Mouse (Mus musculus): ENCODE measurements around the gene Sirt4. TPM values are rescaled to one million over a fixed set of nuclear protein-coding genes. Genes with fewer than 3 reads are reported as not detected.

Sirt4 gene
- polyA plus RNA-seq, 1 experiment from 2014 or later = 17.2 TPM

- H3K4me2 ChIP-seq (ENCODE audit: low read depth, low read length) = peak overlapping the region; percentile 47
- no peaks in the 10 kb centered on the region for H3K27me3 ChIP-seq (ENCODE audit: control insufficient read depth, insufficient read depth, low read length)
- H3K27ac ChIP-seq (replicated peaks; ENCODE audit: low read depth, low read length) = peak overlapping the region; percentile 20; the same call in 1 of the 2 replicates
- WGBS = 31% methylated on average over 12 of the region's 12 CpGs
- no peaks in the 10 kb centered on the region for H3K9me3 ChIP-seq (replicated peaks; ENCODE audit: control insufficient read depth, low read length)
- ATAC-seq (replicated peaks; ENCODE audit: insufficient number of reproducible peaks, low FRiP score, low TSS enrichment, low read depth) = 0 out of 2 replicates have a peak, but pooled peaks have one; percentile 2
- no peak for DNase-seq (ENCODE audit: low spot score)
- no peaks in the 10 kb centered on the region for H3K36me3 ChIP-seq (replicated peaks; ENCODE audit: control insufficient read depth, insufficient read depth, low read depth, low read length)
- H3K4me1 ChIP-seq (ENCODE audit: control insufficient read depth, insufficient read depth, low read length) = no peaks in the 10 kb centered on the region
- peak overlapping the region; percentile 39 for H3K9ac ChIP-seq (replicated peaks; ENCODE audit: low read length)
- 0 out of 2 replicates have a peak overlapping the region, but pooled peaks have one; percentile 17 for H3K4me3 ChIP-seq (ENCODE audit: low read depth, low read length)
Observed at GRCm38 (mm10) chr5:115476107-115476727, 8.3 kb downstream of the Sirt4 start.

GRCm38 (mm10) chr5:115475337-115476106 lies 9.0 kb downstream of the Sirt4 start:
- Histone ChIP-seq H3K4me1 (ENCODE audit: control insufficient read depth, insufficient read depth, low read length) (no peaks in the 10 kb centered on the region), H3K27me3 (ENCODE audit: control insufficient read depth, insufficient read depth, low read length) (no peaks in the 10 kb centered on the region), H3K27ac (replicated peaks; ENCODE audit: low read depth, low read length) (peak overlapping the region; percentile 20; the same call in 1 of the 2 replicates), H3K9ac (replicated peaks; ENCODE audit: low read length) (peak overlapping the region; percentile 47), H3K36me3 (replicated peaks; ENCODE audit: control insufficient read depth, insufficient read depth, low read depth, low read length) (no peaks in the 10 kb centered on the region), H3K4me2 (ENCODE audit: low read depth, low read length) (peak overlapping the region; percentile 47), H3K9me3 (replicated peaks; ENCODE audit: control insufficient read depth, low read length) (no peaks in the 10 kb centered on the region), H3K4me3 (ENCODE audit: low read depth, low read length) (peak overlapping the region; percentile 29)
- DNase-seq (ENCODE audit: low spot score) (peak; percentile 78), ATAC-seq (replicated peaks; ENCODE audit: insufficient number of reproducible peaks, low FRiP score, low TSS enrichment, low read depth) (0 out of 2 replicates have a peak, but pooled peaks have one; percentile 25)
- WGBS = 13% methylated on average over 22 of the region's 22 CpGs

GRCm38 (mm10) chr5:115474174-115474828 lies 10.2 kb downstream of the Sirt4 start:
- no peak overlapping the region for H3K4me3 ChIP-seq (ENCODE audit: low read depth, low read length)

GRCm38 (mm10) chr5:115473191-115473590 lies 11.3 kb downstream of the Sirt4 start:
- WGBS = 78% methylated on average over 10 of the region's 10 CpGs
- H3K4me1 ChIP-seq (ENCODE audit: control insufficient read depth, insufficient read depth, low read length) = no peaks in the 10 kb centered on the region

More at GRCm38 (mm10) chr5:115474174-115474828, 10.2 kb downstream of the Sirt4 start:
- H3K27ac ChIP-seq (replicated peaks; ENCODE audit: low read depth, low read length) = no peak overlapping the region
- H3K4me1 ChIP-seq (ENCODE audit: control insufficient read depth, insufficient read depth, low read length) = no peaks in the 10 kb centered on the region
- no peaks in the 10 kb centered on the region for H3K36me3 ChIP-seq (replicated peaks; ENCODE audit: control insufficient read depth, insufficient read depth, low read depth, low read length)
- WGBS = 72% methylated on average over 22 of the region's 22 CpGs
- DNase-seq (ENCODE audit: low spot score) (no peak), ATAC-seq (replicated peaks; ENCODE audit: insufficient number of reproducible peaks, low FRiP score, low TSS enrichment, low read depth) (no peak)
- no peak overlapping the region for H3K4me2 ChIP-seq (ENCODE audit: low read depth, low read length)
- H3K27me3 ChIP-seq (ENCODE audit: control insufficient read depth, insufficient read depth, low read length) = no peaks in the 10 kb centered on the region
- no peak overlapping the region for H3K9ac ChIP-seq (replicated peaks; ENCODE audit: low read length)
- H3K9me3 ChIP-seq (replicated peaks; ENCODE audit: control insufficient read depth, low read length) = no peaks in the 10 kb centered on the region

GRCm38 (mm10) chr5:115470766-115471531 lies 13.6 kb downstream of the Sirt4 start:
- Histone ChIP-seq H3K4me3 (ENCODE audit: low read depth, low read length) (no peak overlapping the region), H3K9me3 (replicated peaks; ENCODE audit: control insufficient read depth, low read length) (no peaks in the 10 kb centered on the region), H3K4me1 (ENCODE audit: control insufficient read depth, insufficient read depth, low read length) (no peaks in the 10 kb centered on the region), H3K36me3 (replicated peaks; ENCODE audit: control insufficient read depth, insufficient read depth, low read depth, low read length) (no peaks in the 10 kb centered on the region), H3K27ac (replicated peaks; ENCODE audit: low read depth, low read length) (no peak overlapping the region), H3K9ac (replicated peaks; ENCODE audit: low read length) (no peak overlapping the region), H3K4me2 (ENCODE audit: low read depth, low read length) (no peak overlapping the region), H3K27me3 (ENCODE audit: control insufficient read depth, insufficient read depth, low read length) (no peaks in the 10 kb centered on the region)
- peak; percentile 78 for DNase-seq (ENCODE audit: low spot score)
- no peak for ATAC-seq (replicated peaks; ENCODE audit: insufficient number of reproducible peaks, low FRiP score, low TSS enrichment, low read depth)
- WGBS = 35% methylated on average over 20 of the region's 20 CpGs

More at GRCm38 (mm10) chr5:115473191-115473590, 11.3 kb downstream of the Sirt4 start:
- no peak overlapping the region for H3K4me3 ChIP-seq (ENCODE audit: low read depth, low read length)
- DNase-seq (ENCODE audit: low spot score) = no peak
- H3K27me3 ChIP-seq (ENCODE audit: control insufficient read depth, insufficient read depth, low read length) = no peaks in the 10 kb centered on the region
- H3K9me3 ChIP-seq (replicated peaks; ENCODE audit: control insufficient read depth, low read length) = no peaks in the 10 kb centered on the region
- no peak overlapping the region for H3K27ac ChIP-seq (replicated peaks; ENCODE audit: low read depth, low read length)
- H3K4me2 ChIP-seq (ENCODE audit: low read depth, low read length) = no peak overlapping the region
- ATAC-seq (replicated peaks; ENCODE audit: insufficient number of reproducible peaks, low FRiP score, low TSS enrichment, low read depth) = no peak
- H3K36me3 ChIP-seq (replicated peaks; ENCODE audit: control insufficient read depth, insufficient read depth, low read depth, low read length) = no peaks in the 10 kb centered on the region
- no peak overlapping the region for H3K9ac ChIP-seq (replicated peaks; ENCODE audit: low read length)

- DNase-seq (ENCODE audit: low spot score) (no peak), ATAC-seq (replicated peaks; ENCODE audit: insufficient number of reproducible peaks, low FRiP score, low TSS enrichment, low read depth) (no peak)
- no peaks in the 10 kb centered on the region for H3K4me1 ChIP-seq (ENCODE audit: control insufficient read depth, insufficient read depth, low read length)
- 69% methylated on average over 6 of the region's 6 CpGs for WGBS
- H3K4me3 ChIP-seq (ENCODE audit: low read depth, low read length) = no peak overlapping the region
- no peak overlapping the region for H3K4me2 ChIP-seq (ENCODE audit: low read depth, low read length)
- H3K27ac ChIP-seq (replicated peaks; ENCODE audit: low read depth, low read length) = no peak overlapping the region
- no peaks in the 10 kb centered on the region for H3K27me3 ChIP-seq (ENCODE audit: control insufficient read depth, insufficient read depth, low read length)
- no peaks in the 10 kb centered on the region for H3K9me3 ChIP-seq (replicated peaks; ENCODE audit: control insufficient read depth, low read length)
- H3K9ac ChIP-seq (replicated peaks; ENCODE audit: low read length) = no peak overlapping the region
- no peaks in the 10 kb centered on the region for H3K36me3 ChIP-seq (replicated peaks; ENCODE audit: control insufficient read depth, insufficient read depth, low read depth, low read length)
Observed at GRCm38 (mm10) chr5:115469791-115470190, 14.7 kb downstream of the Sirt4 start.

GRCm38 (mm10) chr5:115465642-115466420 lies 18.7 kb downstream of the Sirt4 start, which contains the start of gene Pla2g1b:
Gene Pla2g1b (plus strand): TSS chr5:115466262.
- no peak within 1 kb of the TSS for H3K4me3 ChIP-seq (ENCODE audit: low read depth, low read length)
- H3K9ac ChIP-seq (replicated peaks; ENCODE audit: low read length) = no peak within 1 kb of the TSS
- H3K27me3 ChIP-seq (ENCODE audit: control insufficient read depth, insufficient read depth, low read length) = no peaks in the 10 kb centered on the region
- no peak for ATAC-seq (replicated peaks; ENCODE audit: insufficient number of reproducible peaks, low FRiP score, low TSS enrichment, low read depth)
- DNase-seq (ENCODE audit: low spot score) = no peak
- H3K27ac ChIP-seq (replicated peaks; ENCODE audit: low read depth, low read length) = no peak within 1 kb of the TSS
- 48% methylated on average over 9 of the region's 9 CpGs for WGBS
- H3K4me1 ChIP-seq (ENCODE audit: control insufficient read depth, insufficient read depth, low read length) = no peaks in the 10 kb centered on the region
- no peak within 1 kb of the TSS for H3K4me2 ChIP-seq (ENCODE audit: low read depth, low read length)
- H3K9me3 ChIP-seq (replicated peaks; ENCODE audit: control insufficient read depth, low read length) = no peaks in the 10 kb centered on the region
- no peaks in the 10 kb centered on the region for H3K36me3 ChIP-seq (replicated peaks; ENCODE audit: control insufficient read depth, insufficient read depth, low read depth, low read length)
